Mouse (Mus musculus): ENCODE measurements around the gene Col16a1.

The Col16a1 gene

DNA sequence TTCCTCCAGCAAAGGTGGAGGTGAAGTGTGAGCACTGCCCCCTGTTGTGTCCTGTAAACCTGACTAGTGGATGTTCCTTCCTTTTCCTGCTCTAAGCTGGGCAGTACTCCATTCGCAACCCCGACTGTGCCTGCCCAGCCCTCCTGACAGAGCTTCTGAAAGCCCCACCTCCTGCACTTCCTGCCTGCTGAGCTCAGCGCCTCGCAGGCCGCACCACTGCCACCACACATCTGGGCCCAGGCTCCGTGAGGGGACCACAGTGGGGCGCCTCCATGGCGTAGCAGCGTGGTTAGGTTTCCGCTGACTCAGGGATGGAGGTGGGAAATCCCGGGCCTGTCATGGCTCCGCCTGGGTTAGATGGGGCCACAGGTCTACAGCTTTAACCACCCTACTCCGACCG lies 2.0 kb upstream of the Col16a1 start:
- no peak for DNase-seq (ENCODE audit: low spot score)

DNA sequence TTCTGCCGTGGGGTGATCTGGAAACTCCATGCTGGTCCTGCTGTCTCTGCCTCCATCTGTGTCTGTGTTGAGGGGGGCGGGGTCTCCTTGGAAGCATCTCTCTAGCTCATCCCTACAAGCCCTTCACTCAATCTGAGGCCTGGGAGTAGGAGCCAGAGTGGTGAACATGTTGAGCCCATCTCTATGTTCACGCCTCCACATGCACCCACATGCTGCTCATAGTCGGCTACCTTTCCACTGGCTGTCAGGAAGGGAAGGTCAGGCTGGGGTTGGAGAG lies 501 bp downstream of the Col16a1 start:
- DNase-seq (ENCODE audit: low spot score) = no peak

DNA sequence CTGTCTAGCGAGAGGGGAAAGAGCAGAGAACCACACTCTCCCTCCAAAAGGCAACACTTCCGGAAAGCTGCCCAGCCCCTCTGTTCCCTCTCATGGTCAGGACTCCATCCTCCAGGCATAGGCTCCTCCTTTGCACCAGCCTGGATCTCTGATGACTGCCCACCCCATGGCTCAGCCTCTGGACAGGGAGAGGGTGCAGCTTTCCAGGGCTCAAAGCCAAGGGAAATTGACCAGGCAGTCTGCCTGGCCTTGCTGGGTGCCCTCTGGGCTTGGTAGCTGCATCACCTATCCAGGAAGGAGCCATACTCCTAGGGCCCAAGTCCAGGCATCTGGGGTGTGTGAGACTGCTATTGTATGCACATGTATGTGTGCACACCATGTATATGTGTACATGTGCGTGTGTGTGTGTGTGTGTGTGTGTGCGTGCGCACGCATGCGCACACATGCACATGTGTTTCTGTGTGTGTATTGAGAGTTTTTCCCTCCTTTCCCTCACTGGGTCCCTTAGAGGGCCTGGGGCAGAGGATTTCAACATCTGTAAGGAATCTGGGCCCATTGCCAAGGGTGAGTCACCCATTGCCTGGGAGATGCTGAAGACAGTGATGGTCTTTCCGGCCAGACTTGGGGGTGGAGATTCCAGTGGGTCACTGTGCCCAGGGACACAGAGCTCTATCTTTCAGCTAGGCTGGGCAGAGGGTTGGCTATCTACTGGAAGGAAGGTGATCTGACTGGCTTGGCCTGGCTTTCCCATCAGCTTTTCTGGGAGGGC lies 2.6 kb downstream of the Col16a1 start:
- peak; percentile 60 for DNase-seq (ENCODE audit: low spot score)

DNA sequence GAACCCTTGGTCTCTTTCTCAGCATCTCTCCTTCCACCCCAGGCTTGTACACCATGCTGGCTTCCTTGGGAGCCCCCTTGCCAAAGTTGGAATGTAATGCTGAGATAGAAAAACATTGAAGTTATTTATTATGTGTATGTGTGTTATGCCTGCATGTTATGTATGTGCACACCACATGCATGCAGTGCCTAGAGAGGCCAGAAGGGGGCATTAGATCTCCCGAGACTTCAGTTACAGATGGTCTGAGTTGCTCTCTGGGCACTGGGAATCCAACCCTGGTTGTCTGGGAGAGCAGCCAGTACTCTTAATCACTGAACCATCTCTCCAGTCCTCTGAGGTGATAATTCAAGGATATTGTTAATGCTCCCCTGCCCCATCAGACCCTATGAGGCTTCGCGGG lies 4.6 kb downstream of the Col16a1 start:
- no peak for DNase-seq (ENCODE audit: low spot score)

DNA sequence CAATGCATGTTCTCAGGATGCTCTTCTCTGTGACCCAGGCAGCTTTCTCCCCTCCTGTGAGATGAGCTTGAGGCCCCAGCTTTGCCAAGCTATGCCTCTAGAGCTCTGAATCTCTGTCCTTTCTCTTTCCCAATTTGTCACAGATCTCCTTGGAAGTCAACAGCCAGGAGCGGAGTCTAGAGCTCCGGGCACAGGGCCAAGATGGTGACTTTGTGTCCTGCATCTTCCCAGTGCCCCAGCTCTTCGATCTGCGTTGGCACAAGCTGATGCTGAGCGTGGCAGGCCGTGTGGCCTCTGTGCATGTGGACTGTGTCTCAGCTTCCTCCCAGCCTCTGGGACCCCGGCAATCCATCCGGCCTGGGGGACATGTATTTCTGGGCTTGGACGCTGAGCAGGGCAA lies 5.5 kb downstream of the Col16a1 start:
- DNase-seq (ENCODE audit: low spot score) = no peak

DNA sequence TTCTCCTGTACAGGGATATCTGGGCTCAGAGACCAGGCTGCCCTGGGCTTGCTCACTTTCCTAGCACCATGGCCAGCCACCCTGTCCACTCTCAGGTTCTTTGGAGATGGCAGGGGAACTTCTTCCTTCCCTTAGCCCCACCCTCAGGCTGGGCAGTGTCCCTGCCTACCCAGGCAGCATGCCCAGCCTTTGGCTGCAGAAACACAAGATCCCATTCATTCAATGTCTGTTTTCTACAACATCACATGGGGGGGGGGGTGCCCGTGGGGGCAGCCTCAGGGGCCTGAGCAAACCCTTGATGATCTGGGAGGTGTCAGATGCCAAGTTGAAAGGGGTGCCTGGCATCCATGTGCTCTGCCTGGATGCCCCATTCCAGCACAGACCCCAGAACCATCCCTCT lies 7.1 kb downstream of the Col16a1 start:
- peak; percentile 62 for DNase-seq (ENCODE audit: low spot score)

DNA sequence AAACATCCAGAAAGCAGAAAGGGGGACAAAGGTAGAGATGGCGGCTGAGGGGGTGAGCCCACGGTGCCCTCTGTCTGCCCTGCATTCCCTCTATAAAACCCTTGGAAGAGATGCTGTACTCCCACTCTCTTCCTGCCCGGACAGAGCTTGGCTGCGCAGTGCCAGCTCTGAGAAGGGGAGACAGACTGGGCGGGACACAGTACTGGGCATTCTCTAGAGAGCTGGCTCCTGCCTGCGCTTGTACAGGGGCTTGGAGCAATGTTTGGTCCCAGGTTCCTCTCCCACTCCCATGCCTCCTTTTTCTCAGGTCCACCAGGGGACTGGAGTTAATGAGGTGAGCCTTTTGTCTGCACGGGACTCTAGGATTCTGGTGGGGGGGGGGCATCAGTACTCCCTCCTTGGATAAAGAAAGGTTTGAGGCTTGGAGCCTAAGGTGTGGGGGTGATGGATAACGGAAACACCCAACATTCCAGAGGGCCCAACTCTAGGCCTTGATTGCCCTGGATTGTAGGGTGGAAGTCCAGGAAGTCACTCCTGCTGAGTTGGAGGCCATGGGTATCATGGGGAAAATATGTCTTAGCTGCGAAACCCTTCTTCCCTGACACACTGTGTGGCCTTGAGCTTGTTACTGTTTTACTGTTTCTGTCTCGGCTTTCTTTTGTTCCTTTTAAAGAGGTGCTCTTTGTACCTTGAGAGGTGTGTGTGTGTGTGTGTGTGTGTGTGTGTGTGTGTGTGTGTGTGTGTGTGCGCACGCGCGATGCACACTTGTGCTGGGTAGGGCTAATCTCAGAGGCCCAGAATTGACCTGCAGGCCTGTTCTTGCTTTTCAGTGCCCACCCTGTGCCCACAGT lies 7.7 kb downstream of the Col16a1 start:
- no peak for DNase-seq (ENCODE audit: low spot score)

DNA sequence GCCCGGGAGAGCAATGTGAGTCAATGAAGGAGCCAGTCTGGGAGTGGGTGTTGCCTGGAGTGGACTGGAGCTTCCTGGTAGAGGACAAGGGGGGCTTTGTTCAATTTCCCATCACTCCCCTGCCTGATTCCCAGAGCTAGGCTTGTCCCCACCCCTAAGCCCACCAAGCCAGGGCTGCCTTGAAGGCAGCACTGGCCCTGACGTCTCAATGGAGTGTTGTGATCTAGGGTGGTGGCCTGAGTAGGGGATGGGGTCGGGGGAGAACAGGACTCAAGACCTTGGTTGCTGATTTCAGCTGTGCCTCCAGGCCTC lies 8.3 kb downstream of the Col16a1 start:
- DNase-seq (ENCODE audit: low spot score) = no peak

DNA sequence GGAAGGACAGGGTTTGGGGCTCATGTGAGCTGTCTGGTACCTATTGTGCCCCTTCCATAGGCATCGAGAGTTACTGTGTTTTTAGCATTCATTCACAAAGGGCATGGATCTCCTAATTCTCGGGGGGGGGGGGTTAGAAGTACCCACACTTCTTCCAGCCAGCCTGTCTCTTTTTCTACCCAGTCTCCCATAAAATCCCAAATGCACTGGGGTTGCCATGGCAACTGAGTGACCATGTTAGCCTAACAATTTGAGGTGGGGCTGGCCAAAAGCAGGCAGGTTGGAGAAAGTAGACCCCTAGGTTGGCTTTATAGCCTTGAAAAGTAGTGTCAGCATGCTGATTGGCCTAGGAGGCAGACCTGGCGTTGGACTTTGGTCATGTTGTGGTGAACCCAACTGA lies 8.8 kb downstream of the Col16a1 start:
- no peak for DNase-seq (ENCODE audit: low spot score)

DNA sequence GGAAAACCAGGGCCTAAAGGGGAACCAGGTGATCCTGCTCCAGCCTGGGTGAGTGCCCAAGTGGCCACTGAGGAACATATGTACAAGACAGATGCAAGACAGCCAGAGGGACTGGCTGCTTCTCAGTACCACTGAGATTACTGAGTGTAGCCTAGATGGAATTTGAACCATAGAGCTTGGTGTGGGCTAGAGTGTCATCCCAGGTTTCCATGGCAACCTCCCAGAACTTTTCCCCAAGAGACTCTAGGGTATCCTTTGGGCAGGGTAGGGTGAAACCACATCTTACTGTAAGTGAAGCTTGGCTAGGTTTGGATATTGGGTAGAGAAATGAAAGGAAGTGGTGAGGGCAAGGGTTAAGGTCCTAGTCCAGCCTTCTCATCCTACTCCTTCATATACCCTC lies 13.3 kb downstream of the Col16a1 start:
- no peak for DNase-seq (ENCODE audit: low spot score)

DNA sequence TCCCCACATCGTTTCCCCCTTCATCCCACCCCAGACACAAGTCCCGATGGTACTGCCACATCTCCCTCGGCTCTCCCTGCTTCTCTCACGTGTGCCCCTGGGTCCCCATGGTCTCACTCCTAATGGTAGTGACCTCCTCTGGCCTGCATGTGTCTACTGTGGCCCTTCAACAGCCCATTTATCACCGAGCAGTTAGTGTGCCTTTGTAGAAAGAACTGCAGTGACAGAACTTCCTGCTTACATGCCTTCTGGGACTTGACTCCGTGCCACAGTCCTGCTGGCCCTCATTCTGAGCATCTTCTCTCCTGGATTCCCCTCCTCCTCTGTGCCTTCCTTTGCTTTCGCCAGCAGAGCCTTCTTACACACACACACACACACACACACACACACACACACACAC lies 15.6 kb downstream of the Col16a1 start:
- no peak for DNase-seq (ENCODE audit: low spot score)

DNA sequence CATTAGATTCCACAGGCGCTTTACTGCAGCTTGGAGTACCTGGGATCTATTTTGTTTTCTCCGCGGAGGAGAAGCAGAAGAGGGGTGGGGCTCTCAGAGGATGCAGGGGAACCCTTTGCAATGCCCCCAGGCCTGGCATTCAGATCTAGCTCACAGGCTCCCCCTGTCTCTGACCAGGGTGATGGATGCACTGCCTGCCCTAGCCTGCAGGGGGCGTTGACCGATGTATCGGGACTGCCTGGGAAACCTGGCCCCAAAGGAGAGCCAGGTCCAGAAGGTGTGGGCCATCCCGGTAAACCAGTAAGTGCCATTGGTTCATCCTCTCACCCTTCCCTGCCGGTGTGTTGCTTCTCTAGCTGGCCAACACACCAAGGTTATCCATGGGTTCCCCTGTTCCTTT lies 19.2 kb downstream of the Col16a1 start:
- no peak for DNase-seq (ENCODE audit: low spot score)

DNA sequence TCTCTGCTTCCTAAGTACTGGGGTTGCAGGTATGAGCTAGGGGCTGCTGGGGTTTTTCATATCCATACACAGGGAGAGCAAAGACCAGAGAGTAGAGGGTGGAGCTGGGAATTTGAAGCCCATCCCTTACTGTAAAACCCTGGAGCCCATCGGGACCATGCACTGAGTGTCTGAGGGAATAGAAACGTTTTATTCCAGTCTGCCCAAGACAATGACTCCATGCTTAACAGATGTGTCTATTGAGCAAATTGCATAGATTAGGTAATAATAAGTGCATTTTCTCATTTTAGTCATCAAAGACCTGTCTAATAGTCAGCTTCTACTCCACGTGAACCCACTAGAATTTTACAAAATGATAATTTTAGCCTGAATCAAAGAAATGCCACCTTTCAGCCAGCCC lies 22.9 kb downstream of the Col16a1 start:
- DNase-seq (ENCODE audit: low spot score) = no peak

DNA sequence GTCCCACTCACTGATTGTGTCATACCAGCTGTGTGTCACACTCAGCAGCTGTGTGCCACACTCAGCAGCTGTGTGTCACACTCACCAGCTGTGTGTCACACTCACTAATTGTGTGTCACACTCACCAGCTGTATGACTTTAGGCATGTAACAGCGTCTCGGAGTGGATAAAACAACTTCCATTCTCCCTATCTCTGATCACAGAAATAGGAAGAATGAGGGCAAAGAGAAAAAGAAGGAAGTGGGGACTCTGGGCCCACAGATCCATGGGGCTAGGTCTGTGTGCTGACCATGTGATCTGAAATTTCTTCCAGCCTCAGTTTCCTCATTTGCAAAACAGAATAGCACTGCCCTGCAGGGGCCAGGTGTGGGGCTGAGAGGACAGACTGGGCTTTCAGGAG lies 24.1 kb downstream of the Col16a1 start:
- DNase-seq (ENCODE audit: low spot score) = no peak

DNA sequence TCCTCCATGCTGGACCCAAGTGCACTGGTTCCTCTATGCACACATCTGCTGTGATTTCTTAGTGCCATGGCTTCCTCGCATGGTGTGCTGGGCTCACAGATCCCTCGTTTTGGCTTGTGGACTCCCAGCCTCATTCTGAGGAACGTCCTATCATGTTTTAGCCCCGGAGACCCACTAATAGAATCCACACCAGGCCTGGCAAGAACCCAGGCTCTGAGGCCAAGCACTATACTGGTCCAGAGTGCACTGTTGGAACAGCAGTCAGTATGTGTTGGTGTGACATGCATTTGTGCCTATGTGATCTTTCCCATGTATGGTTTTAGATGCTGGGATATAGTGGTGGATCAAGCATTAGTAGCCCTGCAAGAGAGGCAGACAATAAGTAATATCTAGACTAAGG lies 25.7 kb downstream of the Col16a1 start:
- DNase-seq (ENCODE audit: low spot score) = no peak

DNA sequence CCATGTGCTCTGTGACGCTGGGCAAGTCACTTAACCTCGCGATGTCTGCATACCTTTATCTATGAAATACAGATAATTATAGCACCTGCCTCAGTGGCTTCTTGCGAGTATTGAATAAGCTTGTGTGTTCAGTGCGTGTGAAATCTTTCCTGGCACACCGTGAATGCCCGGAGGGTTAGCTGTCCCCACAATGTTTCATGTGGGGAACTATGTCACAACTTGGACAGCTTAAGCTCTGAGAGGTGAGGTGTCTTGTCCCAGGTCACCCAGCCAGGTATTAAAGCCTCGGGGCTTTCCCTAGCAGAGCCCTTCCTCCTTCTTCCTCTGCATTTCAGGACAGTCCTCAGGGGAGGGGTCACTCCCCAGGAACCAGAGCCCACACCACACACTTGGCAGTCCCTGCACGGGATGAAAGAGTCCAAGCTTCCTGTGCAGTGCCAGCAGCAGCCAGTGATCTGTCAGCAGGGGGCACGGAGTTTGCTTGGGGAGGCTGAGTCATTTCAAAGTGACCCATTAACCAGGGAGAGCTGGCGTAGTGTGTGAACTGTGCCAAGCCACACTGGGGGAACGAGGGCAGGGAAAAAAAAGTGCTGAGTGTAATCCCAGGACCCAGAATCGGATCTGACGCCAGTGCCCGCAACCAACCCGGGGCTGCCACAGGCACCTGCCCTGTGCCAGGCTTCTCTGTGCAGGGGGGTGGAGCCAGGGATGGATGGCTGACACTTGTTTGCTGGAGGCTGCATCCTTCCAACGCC lies 27.3 kb downstream of the Col16a1 start:
- DNase-seq (ENCODE audit: low spot score) = no peak

DNA sequence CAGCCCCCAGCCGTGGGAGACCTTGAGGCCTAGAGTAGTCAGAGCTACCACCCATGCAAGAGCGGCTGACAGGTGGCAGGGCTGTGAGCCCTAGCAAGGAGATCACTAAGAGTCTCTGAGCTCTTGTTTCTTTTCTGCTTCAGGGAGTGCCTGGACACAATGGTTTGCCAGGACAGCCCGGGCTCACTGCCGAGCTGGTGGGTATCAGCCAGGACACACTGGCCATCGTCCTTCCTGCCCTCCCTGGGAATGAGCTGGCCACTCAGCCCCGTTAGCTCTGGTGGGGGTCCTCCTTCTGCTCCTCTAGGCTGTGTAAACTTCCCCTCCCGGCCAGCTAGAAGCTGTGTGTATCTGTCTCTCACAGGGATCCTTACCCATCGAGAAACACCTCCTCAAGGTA lies 29.2 kb downstream of the Col16a1 start:
- DNase-seq (ENCODE audit: low spot score) = no peak

DNA sequence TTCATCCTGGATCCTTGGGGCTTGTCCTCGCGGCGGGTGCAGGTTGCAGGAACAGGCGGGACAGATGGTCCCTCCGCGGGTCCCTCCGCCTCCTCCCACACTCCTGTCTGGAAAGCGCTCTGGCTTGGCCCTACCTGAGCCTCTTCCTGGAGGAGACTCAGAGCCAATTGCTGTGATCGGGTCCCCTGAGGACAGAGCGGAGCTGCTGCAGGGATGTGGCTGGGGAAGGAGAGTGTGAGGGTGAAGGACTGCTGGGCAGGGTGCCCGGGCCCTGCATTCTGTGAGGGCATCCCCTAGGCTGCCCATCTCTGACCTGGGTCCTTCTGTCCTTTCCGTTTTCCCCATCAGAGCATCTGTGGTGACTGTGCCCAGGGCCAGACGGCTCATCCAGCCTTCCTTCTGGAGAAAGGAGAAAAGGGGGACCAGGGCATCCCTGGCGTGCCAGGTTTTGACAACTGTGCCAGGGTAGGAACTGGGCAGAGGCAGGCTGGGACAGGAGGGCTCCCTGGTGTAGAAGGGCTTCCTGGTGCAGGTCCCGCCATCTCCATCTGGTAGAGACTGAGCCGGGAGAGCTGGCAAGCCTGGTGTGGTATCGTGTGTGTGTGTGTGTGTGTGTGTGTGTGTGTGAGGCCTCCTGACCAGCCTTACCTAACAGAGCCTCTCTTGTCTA lies 31.3 kb downstream of the Col16a1 start:
- DNase-seq (ENCODE audit: low spot score) = peak; percentile 37

DNA sequence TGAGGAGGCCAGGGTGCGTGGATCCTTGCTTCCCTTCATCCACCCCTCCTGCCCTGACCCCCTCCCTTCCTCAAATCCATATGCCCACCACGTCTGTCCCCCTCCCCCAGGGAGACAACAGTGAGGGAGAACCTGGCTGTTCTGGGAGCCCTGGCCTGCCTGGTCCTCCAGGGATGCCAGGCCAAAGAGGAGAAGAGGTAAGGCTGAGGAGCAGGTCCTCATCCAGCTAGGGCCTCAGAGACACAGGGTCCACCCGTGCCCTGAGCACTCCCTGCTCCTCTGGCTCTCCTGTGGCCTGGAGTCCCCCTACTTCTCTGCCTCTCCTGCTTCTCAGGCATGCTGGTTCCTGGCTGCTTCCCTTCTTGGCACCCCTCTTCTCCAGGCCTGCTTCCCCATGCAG lies 31.9 kb downstream of the Col16a1 start:
- no peak for DNase-seq (ENCODE audit: low spot score)

DNA sequence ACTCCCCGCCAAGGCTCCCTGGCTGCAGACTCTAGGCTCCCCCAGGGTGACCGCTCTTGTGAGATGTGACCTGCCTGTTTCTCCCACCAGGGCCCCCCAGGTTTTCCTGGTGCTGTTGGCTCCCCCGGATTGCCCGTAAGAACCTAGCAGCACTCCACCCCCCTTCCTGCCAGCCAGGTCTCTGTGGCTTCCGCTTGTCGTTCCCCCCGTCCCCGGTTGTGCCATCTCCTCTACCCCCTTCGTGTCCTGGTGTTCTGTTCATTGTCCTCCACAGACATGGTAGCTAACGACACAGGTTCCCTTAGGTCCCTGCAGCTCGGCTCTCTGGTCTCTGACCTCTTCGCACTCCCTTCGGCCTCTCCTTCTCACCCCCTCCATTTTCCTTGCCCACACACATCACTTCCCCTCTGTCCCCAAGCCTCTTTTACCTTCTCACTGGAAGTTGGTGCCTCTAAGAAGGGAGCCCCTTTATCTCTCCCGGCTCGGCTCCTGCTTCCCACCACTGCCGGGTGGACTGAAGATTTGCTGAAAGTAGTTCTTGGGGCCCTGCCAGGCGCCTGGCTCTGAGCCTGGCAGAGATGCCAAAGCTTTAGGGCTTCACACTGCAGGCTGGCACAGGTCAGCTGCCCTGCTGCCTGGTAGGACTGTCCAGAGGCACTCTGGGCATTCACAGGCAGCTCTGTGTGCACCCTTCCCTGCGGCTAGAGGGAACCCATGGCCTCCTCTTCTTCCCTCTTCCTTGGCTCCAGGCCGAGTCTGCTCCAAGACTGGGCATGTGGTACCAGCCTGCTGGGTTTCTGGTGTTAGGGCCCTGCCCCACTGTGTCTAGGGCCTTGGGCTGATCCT lies 33.9 kb downstream of the Col16a1 start:
- peak; percentile 72 for DNase-seq (ENCODE audit: low spot score)

DNA sequence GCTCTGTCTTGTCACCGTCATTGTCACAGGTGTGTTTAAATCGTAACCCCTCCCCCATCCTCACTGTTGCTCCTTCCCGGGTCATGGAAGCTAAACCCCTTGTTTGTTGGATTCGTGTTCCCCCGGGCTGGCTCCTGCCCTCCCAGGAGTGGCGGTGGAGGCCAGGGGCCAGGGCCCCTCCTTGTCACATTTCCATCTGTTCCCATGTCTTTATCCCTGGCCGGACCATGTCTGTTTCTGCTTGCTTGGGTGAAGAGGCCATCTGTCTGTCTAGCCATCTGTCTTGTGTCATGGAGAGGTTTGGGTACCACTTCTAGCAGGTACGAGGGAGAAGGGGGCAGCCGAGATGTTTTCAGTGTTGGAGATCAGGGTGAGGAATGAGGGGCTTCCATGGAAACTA lies 34.6 kb downstream of the Col16a1 start:
- DNase-seq (ENCODE audit: low spot score) = no peak
